Mouse (Mus musculus) stomach, postnatal 0 days (tissue): ENCODE data around the gene Smco1.
"Not testable (repeated sequence)": the region's sequence is repeated elsewhere in the genome, so short reads cannot be mapped to it uniquely, and the experiment has no call there.

ENCODE experiments used
- CTCF ChIP-seq: IDR thresholded peaks from 2 replicates; pipeline ENCODE4 v1.5.1; 2016; ENCODE audit warnings: antibody characterized with exemption, low read depth, mild to moderate bottlenecking, moderate library complexity
- EP300 ChIP-seq: optimal IDR thresholded peaks from 2 replicates; pipeline ENCODE3; 2016; ENCODE audit warnings: antibody characterized with exemption

DNA sequence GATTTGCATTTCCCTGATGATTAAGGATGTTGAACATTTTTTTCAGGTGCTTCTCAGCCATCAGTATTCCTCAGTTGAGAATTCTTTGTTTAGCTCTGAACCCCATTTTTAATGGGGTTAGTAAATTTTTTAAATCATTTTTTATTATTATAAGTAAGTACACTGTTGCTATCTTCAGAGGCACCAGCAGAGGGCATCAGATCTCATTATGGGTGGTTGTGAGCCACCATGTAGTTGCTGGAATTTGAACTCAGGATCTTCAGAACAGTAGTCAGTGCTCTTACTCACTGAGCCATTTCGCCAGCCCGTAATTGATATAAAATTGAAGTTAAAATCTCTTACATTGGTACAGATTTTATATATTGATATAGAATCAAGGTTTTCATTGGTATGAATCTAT is 7.0 kb upstream of the Smco1 start:
- TF ChIP-seq CTCF, result peak; percentile 62
- TF ChIP-seq EP300, result not testable (repeated sequence)
